Mouse (Mus musculus): ENCODE data around the gene Cacna1c.

Cacna1c gene

GRCm38 (mm10) chr6:119088381-119088780 lies 107.8 kb downstream of the Cacna1c start:
- no peak for DNase-seq

DNA sequence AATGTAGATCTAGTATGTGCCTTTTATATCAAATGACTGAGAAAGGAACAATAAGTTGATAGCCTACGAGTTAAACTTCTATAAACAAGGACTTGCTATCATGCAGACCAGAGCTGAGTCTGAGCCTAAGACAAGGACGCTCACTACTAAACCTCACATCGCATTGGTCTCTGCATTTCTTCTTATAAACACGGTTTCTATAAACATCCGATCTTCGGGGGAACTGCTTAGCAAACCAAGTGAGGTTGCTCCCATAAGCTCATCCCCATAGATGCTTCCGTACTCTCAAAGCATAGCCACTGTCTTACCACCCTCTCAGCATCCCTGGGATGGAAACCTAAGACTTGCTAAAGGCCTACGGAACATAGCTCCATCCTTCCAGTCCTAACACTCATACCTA lies 108.3 kb downstream of the Cacna1c start:
- DNase-seq: no peak

DNA sequence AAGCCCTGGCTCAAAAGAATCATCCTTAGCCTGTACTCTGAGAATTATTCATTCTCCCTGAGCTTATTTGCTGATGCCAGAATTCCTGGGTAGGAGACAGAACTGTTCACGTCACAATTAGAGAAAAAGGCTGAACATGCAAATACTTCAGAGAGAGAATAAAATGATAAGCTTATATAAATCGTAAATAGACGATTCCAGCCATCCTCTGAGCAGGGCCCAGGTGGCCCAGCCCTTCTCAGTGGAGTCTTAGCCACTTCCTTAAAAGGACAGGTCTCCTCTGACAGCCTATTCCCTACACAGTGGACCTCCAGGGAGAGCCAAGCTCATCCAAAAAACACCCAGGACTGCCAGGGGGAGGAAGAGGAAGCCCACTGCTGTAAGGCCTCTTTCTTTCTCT lies 110.4 kb downstream of the Cacna1c start:
- no peak for DNase-seq

GRCm38 (mm10) chr6:119084532-119084931 lies 111.7 kb downstream of the Cacna1c start:
- DNase-seq: no peak

- no peak for DNase-seq
Observed at GRCm38 (mm10) chr6:119083559-119083958, 112.7 kb downstream of the Cacna1c start.

DNA sequence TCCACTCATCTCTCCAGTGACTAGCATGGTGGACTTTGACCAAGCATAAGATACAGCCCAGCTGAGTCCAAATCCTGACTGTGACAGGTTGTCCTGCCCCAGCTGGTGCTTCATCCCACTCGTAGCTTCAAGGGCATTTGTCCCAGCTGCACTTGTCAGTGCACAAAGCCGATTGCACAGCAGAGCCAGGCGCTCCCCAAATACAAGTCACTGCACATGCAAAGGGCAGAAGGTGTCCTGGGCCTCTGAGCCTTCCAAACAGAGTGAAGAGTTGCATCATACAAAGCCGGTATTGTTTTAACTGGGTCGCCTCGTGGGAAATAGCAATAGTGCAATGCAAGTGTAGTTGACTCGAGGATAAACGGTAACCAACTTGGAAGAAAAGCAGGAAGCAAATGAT lies 113.6 kb downstream of the Cacna1c start:
- no peak for DNase-seq

DNA sequence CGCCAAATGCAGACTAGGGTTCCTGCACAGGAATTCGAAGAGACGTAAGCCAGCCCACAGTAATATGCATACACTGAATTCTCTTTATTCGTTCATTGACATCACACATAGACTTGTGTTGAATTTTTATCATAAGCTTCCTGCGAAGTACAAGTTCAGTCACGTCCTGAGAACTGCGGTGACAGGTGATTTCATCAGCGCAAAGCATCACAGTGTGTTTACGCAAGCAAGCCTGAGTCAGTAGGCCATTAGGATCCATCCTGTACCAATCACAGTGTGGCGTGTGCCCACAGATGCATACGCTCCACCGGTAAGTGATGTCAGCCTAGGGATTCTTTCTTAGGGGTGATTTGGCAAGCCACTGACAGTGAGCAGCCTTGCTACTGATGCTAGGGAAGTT lies 114.6 kb downstream of the Cacna1c start:
- DNase-seq: no peak

- peak; percentile 73 for DNase-seq
Observed at GRCm38 (mm10) chr6:119079626-119080025, 116.6 kb downstream of the Cacna1c start.

DNA sequence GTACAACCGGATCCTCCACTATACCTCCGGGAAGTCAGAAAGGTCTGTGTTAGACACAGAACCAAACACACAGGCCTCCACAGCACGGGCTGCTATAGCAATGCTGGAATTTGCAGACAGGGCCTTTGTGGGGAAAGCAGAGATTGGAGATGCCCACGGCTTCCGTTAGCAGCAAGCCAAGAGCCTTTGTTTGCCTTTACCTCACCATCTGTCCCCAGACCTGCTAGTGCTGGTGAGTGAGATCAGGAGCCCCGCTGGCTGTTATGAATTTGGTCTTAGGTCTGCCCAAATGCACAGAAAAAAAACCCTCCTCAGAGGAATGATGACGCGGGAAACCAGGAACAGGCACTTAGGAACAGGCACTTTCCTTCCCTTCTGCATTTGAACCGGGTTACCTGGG lies 117.3 kb downstream of the Cacna1c start:
- DNase-seq: peak; percentile 80

DNA sequence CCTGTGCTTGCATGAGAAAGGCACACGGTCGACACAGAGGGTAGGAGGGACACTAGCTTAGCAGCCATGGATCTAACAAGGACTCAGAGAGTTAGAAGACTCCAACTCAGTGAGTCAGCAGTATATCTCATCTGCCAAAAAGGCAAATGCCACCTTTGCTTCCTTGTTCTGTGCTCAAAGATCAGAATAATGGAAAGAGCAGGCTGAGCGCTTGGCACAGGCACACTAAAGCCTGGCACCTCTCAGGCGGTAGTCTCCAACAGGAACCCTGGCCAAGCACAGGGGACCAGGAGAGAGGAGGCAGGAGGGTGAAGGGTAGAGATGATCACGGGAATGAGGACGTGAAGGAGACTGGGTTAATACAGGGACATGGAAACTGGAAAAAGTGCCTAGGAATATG lies 119.0 kb downstream of the Cacna1c start:
- peak; percentile 79 for DNase-seq

GRCm38 (mm10) chr6:119073419-119074071 lies 122.7 kb downstream of the Cacna1c start:
- no peak for DNase-seq

DNA sequence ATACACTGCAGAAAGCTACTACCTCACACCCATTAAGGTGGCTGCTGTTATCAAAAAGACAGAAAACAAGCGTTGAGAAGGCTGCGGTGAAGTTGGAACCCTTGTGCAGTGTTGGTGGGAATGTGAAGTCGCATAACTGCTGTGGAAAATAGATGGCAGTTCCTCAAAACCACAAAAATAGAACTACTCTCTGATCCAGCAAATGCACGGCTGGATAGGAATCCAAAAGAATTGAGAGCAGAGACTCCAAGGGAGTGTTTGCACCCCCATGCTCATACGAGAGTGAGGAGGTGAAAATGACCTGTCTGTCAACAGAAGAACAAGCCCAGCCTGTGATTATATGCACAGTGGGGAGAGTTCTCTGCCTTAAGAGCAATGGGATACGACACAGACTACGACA lies 123.4 kb downstream of the Cacna1c start:
- no peak for DNase-seq

DNA sequence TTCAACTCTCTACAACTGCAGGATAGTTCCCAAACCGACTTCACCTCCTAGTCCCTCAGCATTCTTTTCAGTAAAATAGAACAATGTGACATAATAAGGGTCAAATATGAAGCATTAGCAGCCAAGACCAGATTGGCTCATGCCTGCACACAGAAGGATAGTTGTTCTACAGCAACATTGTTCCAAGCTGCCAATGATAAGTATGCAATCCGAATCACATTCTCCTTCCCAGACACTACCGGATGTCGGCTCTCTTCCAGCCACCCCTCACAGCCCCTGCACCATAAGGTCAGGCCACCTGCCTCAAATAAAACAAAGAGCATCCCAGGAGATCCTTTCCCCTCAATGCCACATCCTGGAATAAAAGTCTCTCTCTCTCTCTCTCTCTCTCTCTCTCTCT lies 125.4 kb downstream of the Cacna1c start:
- no peak for DNase-seq

- DNase-seq: no peak
Observed at GRCm38 (mm10) chr6:119070351-119070750, 125.9 kb downstream of the Cacna1c start.

- no peak for DNase-seq
Observed at GRCm38 (mm10) chr6:119069145-119069544, 127.1 kb downstream of the Cacna1c start.

DNA sequence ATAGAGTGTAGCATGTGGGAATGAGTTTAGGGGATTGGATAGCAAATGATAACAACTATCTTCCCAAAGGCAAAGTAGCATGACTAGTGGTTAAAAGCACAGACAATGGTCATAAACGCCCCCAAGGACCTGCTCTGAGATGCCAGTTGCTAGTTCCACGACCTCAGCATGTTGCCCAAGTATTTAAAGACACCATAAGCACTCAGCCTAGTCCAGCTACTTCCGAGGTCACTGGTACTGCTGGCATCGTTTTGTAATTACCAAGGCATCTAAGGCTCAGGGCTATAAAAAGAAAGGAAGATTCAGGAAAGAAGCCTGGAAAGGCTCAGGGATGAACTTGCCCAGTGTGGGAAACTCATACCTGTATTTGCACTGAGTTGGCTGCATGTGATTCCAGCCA lies 127.6 kb downstream of the Cacna1c start:
- no peak for DNase-seq

GRCm38 (mm10) chr6:119064961-119065360 lies 131.3 kb downstream of the Cacna1c start:
- no peak for DNase-seq

- DNase-seq: no peak
Observed at GRCm38 (mm10) chr6:119064430-119064829, 131.8 kb downstream of the Cacna1c start.

DNA sequence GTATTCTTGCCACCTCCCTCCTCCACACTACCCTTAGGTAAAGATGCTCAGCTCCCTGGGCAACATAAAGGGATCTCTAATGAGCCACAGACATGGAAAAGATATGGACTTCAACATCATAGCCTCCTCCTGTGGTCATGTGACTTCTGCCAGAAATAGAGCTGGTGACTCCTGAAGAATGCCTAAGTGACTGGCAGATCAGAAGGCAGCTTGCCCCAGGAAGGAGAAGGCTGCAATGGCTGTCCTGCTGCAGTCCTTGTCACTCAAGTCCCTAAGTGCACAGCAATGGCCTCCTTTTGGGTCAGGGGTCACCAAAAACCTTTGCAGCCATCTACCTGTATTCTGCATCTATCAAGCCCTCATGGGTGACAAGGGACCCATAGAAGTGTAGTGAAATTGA lies 133.5 kb downstream of the Cacna1c start:
- no peak for DNase-seq

DNA sequence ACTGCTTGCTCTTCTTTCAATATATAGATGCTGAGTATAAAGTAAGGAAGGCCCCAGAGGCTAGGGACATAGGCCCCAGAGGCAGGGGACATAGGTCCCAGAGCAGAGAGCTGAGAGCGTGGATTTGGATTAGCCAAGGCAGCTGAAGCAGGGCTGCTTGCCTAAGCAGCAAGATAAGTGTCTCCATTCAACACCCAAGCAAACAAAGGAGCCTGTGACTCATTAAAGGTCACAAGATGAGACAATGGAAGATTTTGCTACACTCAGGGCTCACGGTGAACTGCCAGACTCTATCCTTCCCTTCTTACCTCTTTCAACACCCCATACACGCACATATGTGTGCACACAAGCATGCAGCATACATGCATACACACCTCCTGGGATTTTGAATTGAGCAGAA lies 137.3 kb downstream of the Cacna1c start:
- no peak for DNase-seq

- DNase-seq: no peak
Observed at GRCm38 (mm10) chr6:119058461-119058860, 137.8 kb downstream of the Cacna1c start.

- no peak for DNase-seq
Observed at GRCm38 (mm10) chr6:119057076-119057479, 139.1 kb downstream of the Cacna1c start.

DNA sequence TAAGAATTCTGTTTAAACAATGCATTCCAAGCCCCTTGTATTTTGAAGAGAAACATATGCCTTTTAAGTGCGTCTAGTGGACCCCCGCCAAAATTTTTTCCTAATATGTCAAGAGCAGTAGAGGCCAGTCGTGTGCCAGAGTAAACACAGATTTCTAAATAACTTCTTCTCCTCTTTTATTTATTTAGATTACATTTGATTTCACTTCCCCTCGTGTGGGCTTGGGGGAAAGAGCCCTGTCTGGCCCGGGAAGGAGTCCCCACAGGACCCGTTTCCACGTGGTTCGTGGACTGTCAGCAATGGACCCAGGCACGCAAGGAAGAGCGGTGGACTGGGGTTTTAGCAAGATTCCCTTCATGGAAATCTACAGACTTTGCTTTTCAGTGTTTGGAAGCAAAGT lies 143.4 kb downstream of the Cacna1c start:
- no peak for DNase-seq

- DNase-seq: no peak
Observed at GRCm38 (mm10) chr6:119052366-119052765, 143.9 kb downstream of the Cacna1c start.

DNA sequence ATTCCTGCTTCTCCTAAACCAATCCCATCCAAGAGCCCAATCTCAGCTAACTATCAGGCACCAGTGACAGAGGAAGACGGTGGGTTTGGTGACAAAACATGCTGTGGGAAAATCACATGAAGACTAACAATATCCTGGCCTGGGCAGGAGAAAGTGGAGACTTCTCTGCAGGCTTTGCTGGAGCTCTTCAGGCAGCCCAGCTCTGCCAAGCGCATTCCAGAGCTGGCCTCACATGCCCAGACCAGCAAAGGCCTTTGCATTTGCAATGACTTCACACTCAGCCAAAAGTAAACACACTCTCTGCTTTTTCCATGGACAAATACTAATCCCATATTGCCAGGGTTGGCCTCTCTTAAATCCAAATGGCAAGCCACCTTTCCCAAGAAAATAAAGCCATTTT lies 144.5 kb downstream of the Cacna1c start:
- DNase-seq: no peak

- DNase-seq: no peak
Observed at GRCm38 (mm10) chr6:119047340-119047739, 148.9 kb downstream of the Cacna1c start.

Measured in cerebellum, adult 11 months (tissue).